Mouse (Mus musculus): Measurements from ENCODE around the gene Sesn1. TPM values are rescaled to one million over a fixed set of nuclear protein-coding genes. Genes with fewer than 3 reads are reported as not detected.
A peak's percentile ranks its signal among the peaks of the same experiment; 100 is the strongest.

Sesn1 gene
- polyA plus RNA-seq, 1 experiment, result 12.7 TPM

- Histone ChIP-seq H3K27ac (ENCODE audit: control insufficient read depth, insufficient read depth, low read depth, low read length) (no peak overlapping the region), H3K27me3 (ENCODE audit: control insufficient read depth, insufficient read depth, low read length) (no peaks in the 10 kb centered on the region), H3K4me3 (ENCODE audit: control insufficient read depth, low read depth, low read length) (no peak overlapping the region), H3K4me1 (ENCODE audit: control insufficient read depth, insufficient read depth, low read length) (no peaks in the 10 kb centered on the region), H3K36me3 (ENCODE audit: control insufficient read depth, insufficient read depth, low read length) (peaks cover 6% of the 10 kb centered on the region)
- no peak for TF ChIP-seq CTCF (IDR thresholded peaks at IDR 0.05; ENCODE audit: control insufficient read depth, insufficient read depth, insufficient replicate concordance, low read depth, low read length)
- TF ChIP-seq POLR2A (IDR thresholded peaks at IDR 0.05; ENCODE audit: control insufficient read depth, low read depth, low read length), result no peak
Measured at GRCm38 (mm10) chr10:41908899-41909298, 99.2 kb downstream of the Sesn1 start.

GRCm38 (mm10) chr10:41912290-41912994 is 102.7 kb downstream of the Sesn1 start:
- Histone ChIP-seq H3K4me3 (ENCODE audit: control insufficient read depth, low read depth, low read length) (no peak overlapping the region), H3K4me1 (ENCODE audit: control insufficient read depth, insufficient read depth, low read length) (no peaks in the 10 kb centered on the region), H3K27me3 (ENCODE audit: control insufficient read depth, insufficient read depth, low read length) (no peaks in the 10 kb centered on the region), H3K36me3 (ENCODE audit: control insufficient read depth, insufficient read depth, low read length) (peaks cover 2% of the 10 kb centered on the region), H3K27ac (ENCODE audit: control insufficient read depth, insufficient read depth, low read depth, low read length) (no peak overlapping the region)
- TF ChIP-seq POLR2A (IDR thresholded peaks at IDR 0.05; ENCODE audit: control insufficient read depth, low read depth, low read length), result no peak
- TF ChIP-seq CTCF (IDR thresholded peaks at IDR 0.05; ENCODE audit: control insufficient read depth, insufficient read depth, insufficient replicate concordance, low read depth, low read length), result no peak

- Histone ChIP-seq H3K4me3 (ENCODE audit: control insufficient read depth, low read depth, low read length) (no peak overlapping the region), H3K27ac (ENCODE audit: control insufficient read depth, insufficient read depth, low read depth, low read length) (no peak overlapping the region), H3K27me3 (ENCODE audit: control insufficient read depth, insufficient read depth, low read length) (no peaks in the 10 kb centered on the region), H3K36me3 (ENCODE audit: control insufficient read depth, insufficient read depth, low read length) (no peaks in the 10 kb centered on the region), H3K4me1 (ENCODE audit: control insufficient read depth, insufficient read depth, low read length) (peaks cover 2% of the 10 kb centered on the region; the same call in 1 of the 2 replicates)
- TF ChIP-seq CTCF (IDR thresholded peaks at IDR 0.05; ENCODE audit: control insufficient read depth, insufficient read depth, insufficient replicate concordance, low read depth, low read length) (no peak), POLR2A (IDR thresholded peaks at IDR 0.05; ENCODE audit: control insufficient read depth, low read depth, low read length) (no peak)
Measured at GRCm38 (mm10) chr10:41926726-41927125, 117.0 kb downstream of the Sesn1 start.

- Histone ChIP-seq H3K27me3 (ENCODE audit: control insufficient read depth, insufficient read depth, low read length) (no peaks in the 10 kb centered on the region), H3K4me1 (ENCODE audit: control insufficient read depth, insufficient read depth, low read length) (peaks cover 6% of the 10 kb centered on the region), H3K27ac (ENCODE audit: control insufficient read depth, insufficient read depth, low read depth, low read length) (no peak overlapping the region), H3K36me3 (ENCODE audit: control insufficient read depth, insufficient read depth, low read length) (no peaks in the 10 kb centered on the region), H3K4me3 (ENCODE audit: control insufficient read depth, low read depth, low read length) (no peak overlapping the region)
- TF ChIP-seq CTCF (IDR thresholded peaks at IDR 0.05; ENCODE audit: control insufficient read depth, insufficient read depth, insufficient replicate concordance, low read depth, low read length) (no peak), POLR2A (IDR thresholded peaks at IDR 0.05; ENCODE audit: control insufficient read depth, low read depth, low read length) (no peak)
Measured at GRCm38 (mm10) chr10:41930966-41931365, 121.2 kb downstream of the Sesn1 start.

- no peaks in the 10 kb centered on the region for H3K27me3 ChIP-seq (ENCODE audit: control insufficient read depth, insufficient read depth, low read length)
- no peak overlapping the region for H3K4me3 ChIP-seq (ENCODE audit: control insufficient read depth, low read depth, low read length)
- peaks cover 6% of the 10 kb centered on the region for H3K4me1 ChIP-seq (ENCODE audit: control insufficient read depth, insufficient read depth, low read length)
- TF ChIP-seq CTCF (IDR thresholded peaks at IDR 0.05; ENCODE audit: control insufficient read depth, insufficient read depth, insufficient replicate concordance, low read depth, low read length), result no peak
- no peak for TF ChIP-seq POLR2A (IDR thresholded peaks at IDR 0.05; ENCODE audit: control insufficient read depth, low read depth, low read length)
- H3K36me3 ChIP-seq (ENCODE audit: control insufficient read depth, insufficient read depth, low read length), result no peaks in the 10 kb centered on the region
- no peak overlapping the region for H3K27ac ChIP-seq (ENCODE audit: control insufficient read depth, insufficient read depth, low read depth, low read length)
Measured at GRCm38 (mm10) chr10:41931962-41932361, 122.2 kb downstream of the Sesn1 start.

GRCm38 (mm10) chr10:41932943-41933342 is 123.2 kb downstream of the Sesn1 start:
- H3K4me1 ChIP-seq (ENCODE audit: control insufficient read depth, insufficient read depth, low read length), result peaks cover 6% of the 10 kb centered on the region
- H3K36me3 ChIP-seq (ENCODE audit: control insufficient read depth, insufficient read depth, low read length), result no peaks in the 10 kb centered on the region
- H3K27ac ChIP-seq (ENCODE audit: control insufficient read depth, insufficient read depth, low read depth, low read length), result no peak overlapping the region
- H3K27me3 ChIP-seq (ENCODE audit: control insufficient read depth, insufficient read depth, low read length), result no peaks in the 10 kb centered on the region
- TF ChIP-seq CTCF (IDR thresholded peaks at IDR 0.05; ENCODE audit: control insufficient read depth, insufficient read depth, insufficient replicate concordance, low read depth, low read length), result no peak
- TF ChIP-seq POLR2A (IDR thresholded peaks at IDR 0.05; ENCODE audit: control insufficient read depth, low read depth, low read length), result no peak
- H3K4me3 ChIP-seq (ENCODE audit: control insufficient read depth, low read depth, low read length), result no peak overlapping the region

GRCm38 (mm10) chr10:41933536-41933935 is 123.8 kb downstream of the Sesn1 start:
- Histone ChIP-seq H3K36me3 (ENCODE audit: control insufficient read depth, insufficient read depth, low read length) (no peaks in the 10 kb centered on the region), H3K4me1 (ENCODE audit: control insufficient read depth, insufficient read depth, low read length) (peaks cover 6% of the 10 kb centered on the region), H3K27me3 (ENCODE audit: control insufficient read depth, insufficient read depth, low read length) (no peaks in the 10 kb centered on the region), H3K4me3 (ENCODE audit: control insufficient read depth, low read depth, low read length) (no peak overlapping the region), H3K27ac (ENCODE audit: control insufficient read depth, insufficient read depth, low read depth, low read length) (no peak overlapping the region)
- TF ChIP-seq POLR2A (IDR thresholded peaks at IDR 0.05; ENCODE audit: control insufficient read depth, low read depth, low read length), result no peak
- TF ChIP-seq CTCF (IDR thresholded peaks at IDR 0.05; ENCODE audit: control insufficient read depth, insufficient read depth, insufficient replicate concordance, low read depth, low read length), result peak; percentile 77
